Mouse (Mus musculus) embryo, embryonic 11.5 days (tissue): ENCODE measurements around the gene Ndufa8.
A peak's percentile ranks its signal among the peaks of the same experiment; 100 is the strongest.

Source experiments
- DNase-seq: peaks from one replicate; pipeline ENCODE4 v3.0.0-alpha.2; 2012; ENCODE audit warnings: low read depth, low spot score

Gene Ndufa8

DNA sequence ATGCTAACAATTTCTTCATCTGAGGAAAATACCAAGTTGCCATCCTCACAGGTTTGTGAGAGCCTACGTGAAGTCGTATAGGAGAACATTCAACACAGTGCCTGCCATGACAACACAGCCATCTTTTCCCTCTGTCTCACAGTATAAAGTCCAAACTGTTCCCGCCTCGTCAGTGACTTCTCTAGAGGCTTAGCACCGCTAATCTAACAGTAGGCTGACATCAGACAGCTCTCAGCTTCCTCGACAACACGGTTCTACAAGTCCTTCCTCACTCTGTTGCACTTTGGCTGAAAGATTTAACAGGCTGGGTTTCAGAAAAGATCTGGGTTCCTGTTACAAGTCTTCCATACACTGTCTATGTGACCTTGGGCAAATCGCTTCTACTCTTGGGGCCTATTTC is 1.0 kb downstream of the Ndufa8 start:
- no peak for DNase-seq

- no peak for DNase-seq
Observed at GRCm38 (mm10) chr2:36040872-36041271, 8.3 kb downstream of the Ndufa8 start.

- DNase-seq: no peak
Observed at GRCm38 (mm10) chr2:36039297-36039985, 9.8 kb downstream of the Ndufa8 start.

DNA sequence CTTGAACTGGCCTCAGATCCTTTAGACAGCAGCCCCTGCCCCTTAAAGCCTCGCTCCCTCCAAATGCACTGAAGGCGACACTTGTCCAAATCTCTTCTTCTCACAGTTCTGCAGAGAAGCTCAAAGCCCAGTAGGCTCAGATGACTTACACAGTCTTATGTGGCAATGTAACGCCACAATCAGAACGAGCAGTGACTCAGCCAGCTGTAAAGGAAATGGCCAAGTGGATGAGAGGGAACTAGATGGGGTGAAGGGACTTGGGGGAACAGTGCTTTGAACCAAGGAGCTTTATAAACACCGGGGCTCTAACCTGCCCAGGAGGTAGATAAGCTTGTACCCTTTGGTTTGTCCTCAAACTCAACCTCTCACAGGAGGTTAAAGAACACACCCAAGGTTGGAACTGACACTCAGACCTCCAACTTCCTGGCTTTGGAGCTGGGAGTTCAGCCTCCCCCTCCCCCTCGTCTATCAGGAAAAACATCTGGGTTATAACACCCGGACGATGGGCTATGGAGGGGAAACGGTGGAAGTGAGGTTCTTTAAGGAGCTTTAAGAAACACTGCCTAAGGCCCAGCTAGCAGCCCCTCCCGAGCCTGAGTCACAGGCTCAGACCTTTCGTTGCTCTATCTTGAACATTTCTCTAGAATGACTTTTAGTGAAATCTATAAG is 13.7 kb downstream of the Ndufa8 start:
- no peak for DNase-seq

DNA sequence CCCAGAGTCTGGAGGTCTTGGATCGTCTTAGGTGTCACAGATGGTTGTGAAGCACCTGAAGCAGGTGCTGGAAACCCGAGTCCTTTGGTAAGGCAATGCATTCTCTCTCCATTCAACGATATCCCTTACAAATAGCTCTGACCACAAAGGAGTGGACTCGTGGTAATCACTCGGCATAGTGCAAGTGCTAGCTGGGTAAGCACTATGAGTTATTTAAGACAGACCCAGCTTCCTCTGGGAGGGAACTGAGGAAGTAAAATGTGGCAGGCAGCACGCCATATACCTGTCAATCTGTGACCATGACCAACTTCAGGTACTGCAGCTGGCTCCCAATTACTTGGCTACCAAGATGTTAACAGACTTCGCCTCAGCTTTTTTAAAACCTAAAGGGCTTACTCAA is 14.3 kb downstream of the Ndufa8 start:
- DNase-seq: no peak

GRCm38 (mm10) chr2:36033966-36034365 is 15.2 kb downstream of the Ndufa8 start:
- DNase-seq: no peak

- DNase-seq: no peak
Observed at GRCm38 (mm10) chr2:36032884-36033283, 16.3 kb downstream of the Ndufa8 start.

DNA sequence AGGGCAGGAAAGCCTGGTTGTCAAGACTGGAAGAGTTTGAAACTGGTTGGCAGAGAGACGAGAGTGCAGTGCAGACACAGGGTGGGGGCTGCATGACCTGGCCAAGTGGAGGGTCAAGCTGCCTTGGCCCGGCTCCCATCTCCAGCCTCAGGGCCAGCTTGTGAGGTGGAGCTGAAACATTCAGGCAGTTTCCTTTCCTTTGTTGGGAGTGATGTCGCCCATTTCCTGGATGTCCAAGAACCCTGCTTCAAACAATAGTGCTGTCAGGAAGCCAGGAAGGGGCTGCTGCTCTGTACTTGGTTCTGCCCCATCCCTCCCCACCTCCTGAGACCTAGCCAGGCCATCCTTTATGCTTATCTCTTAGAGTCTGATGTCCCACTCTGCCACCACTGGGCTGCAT is 25.9 kb downstream of the Ndufa8 start:
- no peak for DNase-seq

- peak; percentile 77 for DNase-seq
Observed at GRCm38 (mm10) chr2:36021385-36022159, 27.6 kb downstream of the Ndufa8 start.

DNA sequence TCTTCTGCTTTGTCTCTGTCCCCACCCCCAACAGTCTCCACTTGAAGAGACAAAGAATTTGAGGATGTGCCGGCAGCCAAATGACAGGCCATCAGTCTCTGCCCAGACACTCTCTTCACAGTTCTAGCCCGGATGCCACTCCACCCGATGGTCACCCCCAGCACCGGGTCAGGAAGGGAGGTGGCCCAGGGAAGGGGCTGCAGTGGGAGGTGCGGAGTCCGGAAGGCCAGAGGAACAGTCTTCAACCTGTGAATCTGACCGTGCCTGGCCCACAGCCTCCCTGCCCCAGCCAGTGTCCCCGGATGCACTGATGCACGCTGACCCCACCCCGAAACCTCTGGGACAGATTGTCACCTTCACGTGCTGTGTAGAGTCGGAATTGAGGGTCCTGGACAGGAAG is 36.2 kb downstream of the Ndufa8 start:
- no peak for DNase-seq

- no peak for DNase-seq
Observed at GRCm38 (mm10) chr2:36011331-36011825, 37.8 kb downstream of the Ndufa8 start.

DNA sequence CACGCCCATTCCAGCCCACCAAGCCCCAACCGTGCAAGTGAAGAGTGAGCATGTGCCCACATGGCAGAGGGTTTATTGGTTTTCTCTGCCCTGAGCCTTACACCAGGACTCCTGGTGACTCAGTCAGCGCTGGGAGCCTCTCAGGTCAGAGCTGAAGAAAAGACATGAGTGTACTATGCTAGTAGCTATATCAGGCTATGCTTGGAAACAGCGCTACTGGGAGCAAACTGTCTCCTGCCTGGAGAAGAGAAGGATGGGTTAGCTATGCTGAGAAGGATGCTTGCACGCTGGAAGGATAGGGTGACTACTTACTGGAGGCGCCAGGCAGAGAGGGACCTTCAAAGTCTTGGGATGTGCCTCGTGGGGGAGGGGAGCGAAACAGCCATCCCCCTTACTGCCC is 38.6 kb downstream of the Ndufa8 start:
- no peak for DNase-seq

DNA sequence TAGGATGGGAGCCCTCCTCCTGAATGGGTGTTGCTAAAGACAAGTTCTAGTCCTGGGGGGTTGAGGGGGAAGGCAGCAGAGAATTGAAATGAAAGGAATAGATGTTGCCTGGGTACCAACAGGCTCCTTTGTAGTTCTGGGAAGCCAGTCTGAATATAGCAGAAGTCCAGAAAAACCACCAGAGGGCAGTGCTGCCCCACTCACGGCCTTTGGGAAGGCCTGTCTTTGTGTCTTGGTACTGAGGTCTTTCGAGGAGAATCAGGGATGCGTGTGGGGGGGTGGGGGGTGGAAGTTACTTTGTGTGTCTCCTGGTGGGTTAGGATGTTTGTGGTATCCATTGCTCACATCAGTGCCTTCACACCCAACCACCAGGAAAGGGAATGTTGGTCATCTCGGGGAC is 39.8 kb downstream of the Ndufa8 start:
- peak; percentile 74 for DNase-seq

DNA sequence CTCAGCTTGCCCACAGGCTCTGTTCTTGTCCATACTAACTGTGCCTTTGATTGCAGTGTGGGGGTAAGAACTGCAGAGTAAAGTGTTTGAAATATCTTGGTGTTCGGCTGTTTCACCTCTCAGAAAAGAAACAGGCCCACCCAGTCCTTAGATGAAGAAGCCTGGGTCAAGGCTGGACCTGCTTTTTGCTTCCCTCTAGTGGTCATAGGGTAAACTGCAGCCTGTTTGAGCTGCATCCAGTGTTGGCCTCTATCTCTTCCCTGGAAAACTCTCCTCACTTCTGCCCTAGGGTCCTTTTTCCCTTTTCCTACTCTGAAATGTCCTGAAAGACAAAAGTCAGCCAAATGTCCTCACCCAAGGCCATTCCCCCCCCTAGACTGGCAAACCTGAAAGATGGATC is 41.1 kb downstream of the Ndufa8 start:
- peak; percentile 45 for DNase-seq

DNA sequence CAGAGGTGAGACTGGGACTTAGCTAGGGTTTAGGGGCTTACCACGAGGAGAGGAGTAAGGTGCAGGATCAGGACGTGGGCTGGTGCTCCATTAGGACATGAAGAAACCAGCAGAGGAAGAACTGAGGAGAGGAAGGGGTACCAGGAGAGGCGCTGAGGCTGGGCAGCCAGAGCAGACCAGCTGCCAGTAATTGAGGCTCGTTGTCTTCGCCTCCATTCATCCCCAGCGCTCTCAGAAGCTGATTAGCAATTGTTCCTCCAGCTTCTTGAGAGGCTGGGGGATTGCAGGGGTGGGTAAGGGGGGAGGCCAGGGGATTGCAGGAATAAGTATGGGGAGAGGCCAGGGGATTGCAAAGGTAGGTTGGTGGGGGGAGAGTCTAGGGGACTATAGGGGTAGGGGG is 47.0 kb downstream of the Ndufa8 start:
- DNase-seq: no peak

DNA sequence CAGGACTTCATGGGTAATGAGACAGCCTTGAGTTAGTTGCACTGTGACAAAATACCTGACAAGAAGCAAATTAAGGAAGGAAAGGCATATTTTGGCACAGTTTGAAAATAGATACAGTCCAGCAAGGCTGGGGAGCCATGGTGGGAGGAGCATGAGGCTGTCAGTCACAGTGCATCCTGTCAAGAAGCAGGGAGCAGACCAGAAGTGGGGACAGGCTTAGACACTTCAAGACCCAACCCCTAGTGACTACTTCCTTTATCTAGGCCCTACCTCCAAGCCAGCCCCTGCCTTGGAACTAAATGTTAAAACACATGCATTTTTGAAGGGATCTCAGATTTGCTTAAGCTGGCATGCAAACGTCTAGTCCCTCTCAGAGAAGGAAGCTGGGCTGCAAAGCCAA is 48.8 kb downstream of the Ndufa8 start:
- no peak for DNase-seq

DNA sequence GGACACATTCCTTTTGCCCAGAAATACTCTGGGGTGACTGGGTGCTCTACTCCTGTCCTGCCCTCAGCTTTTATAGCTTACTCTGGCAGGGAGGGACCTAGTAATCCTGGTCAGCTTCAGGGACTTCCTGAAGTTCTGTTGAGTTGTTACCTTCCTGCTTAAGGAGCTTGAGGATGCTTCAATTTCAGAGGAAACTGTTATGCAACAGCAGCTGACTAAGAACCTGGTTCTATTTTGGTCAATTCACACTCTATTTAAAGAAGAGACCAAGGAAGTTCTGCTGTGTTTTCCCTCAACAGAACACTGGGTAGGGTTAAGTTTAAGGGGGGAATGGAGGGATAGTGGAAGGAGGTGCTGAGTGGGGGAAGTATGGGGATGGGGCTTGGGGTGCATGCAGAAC is 50.0 kb downstream of the Ndufa8 start:
- DNase-seq: no peak

GRCm38 (mm10) chr2:35998416-35998815 is 50.8 kb downstream of the Ndufa8 start:
- no peak for DNase-seq

GRCm38 (mm10) chr2:35996753-35997152 is 52.5 kb downstream of the Ndufa8 start:
- DNase-seq: no peak

- DNase-seq: no peak
Observed at GRCm38 (mm10) chr2:35994303-35994702, 54.9 kb downstream of the Ndufa8 start.

GRCm38 (mm10) chr2:35993481-35993880 is 55.7 kb downstream of the Ndufa8 start:
- no peak for DNase-seq

- no peak for DNase-seq
Observed at GRCm38 (mm10) chr2:35992259-35992658, 56.9 kb downstream of the Ndufa8 start.
